Mouse (Mus musculus) small intestine, adult 2 months (tissue): ENCODE results near the gene Hint2.

ENCODE experiments used
- CTCF ChIP-seq: fragments of 200-500 bp; IDR thresholded peaks from 2 replicates; pipeline ENCODE4 v1.5.1; 2012; ENCODE audit warnings: low read depth, mild to moderate bottlenecking, control low read depth, inconsistent platforms, low read length, moderate library complexity, mixed read lengths; ENCODE audit not compliant: insufficient replicate concordance, insufficient read length; ENCODE audit errors: extremely low read depth
- POLR2A ChIP-seq: fragments of 200-500 bp; IDR thresholded peaks from 2 replicates; pipeline ENCODE4 v1.6.1; 2012; ENCODE audit warnings: low read depth, mild to moderate bottlenecking, control low read depth, inconsistent platforms, low read length, moderate library complexity

DNA sequence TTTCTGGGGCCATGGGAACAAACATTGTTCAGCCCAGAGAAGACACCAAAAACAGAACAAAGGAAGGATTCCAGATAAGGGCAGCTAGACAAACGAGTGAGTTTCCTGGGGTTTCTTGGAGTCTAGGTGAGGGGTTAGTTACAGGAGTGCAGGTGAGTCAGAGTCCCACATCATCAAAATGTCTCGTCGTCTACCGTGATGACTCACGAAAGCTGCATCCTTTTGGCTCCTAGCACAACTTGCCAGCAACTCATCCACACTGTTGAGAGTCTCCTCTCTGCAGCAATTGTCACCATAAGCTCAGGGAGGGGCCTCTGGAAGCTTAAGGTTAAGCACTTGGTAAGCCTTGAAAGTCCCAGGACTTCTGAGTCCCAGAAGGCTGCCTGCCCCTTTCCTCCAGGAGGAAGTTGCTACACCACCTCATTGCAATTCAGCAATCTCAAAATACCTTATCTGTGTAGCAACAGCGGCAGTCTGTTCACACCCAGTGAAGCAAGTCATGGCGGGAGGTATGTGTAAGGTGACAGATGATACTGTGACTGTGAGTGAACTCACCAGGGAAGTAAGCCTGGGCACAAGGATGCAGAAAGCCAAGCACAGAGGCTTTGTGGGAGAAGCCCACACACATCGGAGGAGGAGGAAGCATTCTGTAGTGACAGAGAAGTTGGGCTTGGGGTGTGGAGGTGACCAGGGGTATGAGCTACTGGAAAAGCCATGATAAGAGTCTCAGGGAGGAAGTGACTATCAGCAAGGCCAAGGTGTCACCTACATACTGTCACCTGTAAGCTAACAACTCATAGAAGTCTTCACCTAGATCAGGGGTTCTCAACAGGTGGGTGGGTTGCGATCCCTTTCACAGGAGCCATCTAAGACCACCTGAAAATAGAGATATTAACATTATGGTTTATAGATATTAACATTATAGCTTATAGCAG, 51.2 kb downstream of the Hint2 start:
- TF ChIP-seq CTCF (no peak), POLR2A (no peak)
